Mouse (Mus musculus) olfactory bulb, adult 2 months (tissue): ENCODE results near the gene Gemin5.

Source experiments
- CTCF ChIP-seq: fragments of 200-500 bp; IDR thresholded peaks from 2 replicates; pipeline ENCODE4 v1.5.1; 2012; ENCODE audit warnings: low read depth, mild to moderate bottlenecking, low read length, moderate library complexity; ENCODE audit not compliant: insufficient read depth
- POLR2A ChIP-seq: fragments of 200-500 bp; IDR thresholded peaks from 2 replicates; pipeline ENCODE4 v1.6.1; 2012; ENCODE audit warnings: mild to moderate bottlenecking, low read depth, low read length, moderate library complexity; ENCODE audit not compliant: insufficient read depth

DNA sequence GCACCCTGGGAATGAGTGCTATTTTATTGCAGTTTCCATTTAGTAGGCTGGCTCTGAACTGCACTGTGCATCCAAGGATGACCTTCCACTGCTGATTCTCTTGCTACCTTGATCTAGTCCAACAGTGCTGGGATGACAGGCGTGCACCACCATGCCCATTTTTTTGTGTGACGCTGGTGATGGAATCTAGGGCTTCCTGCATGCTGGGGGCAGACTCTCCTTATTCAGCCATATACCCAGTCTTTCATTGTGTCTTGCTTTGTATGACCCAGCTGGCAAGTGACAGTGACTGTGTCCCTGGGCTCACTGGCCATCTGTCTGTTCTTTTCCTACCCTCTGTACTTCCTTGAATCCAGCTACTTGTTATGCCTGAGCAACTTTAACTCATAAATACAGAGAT lies 44.6 kb downstream of the Gemin5 start:
- TF ChIP-seq POLR2A: no peak
- no peak for TF ChIP-seq CTCF
